Mouse (Mus musculus) kidney, embryonic 15.5 days (tissue): ENCODE measurements around the gene Vwce. TPM values are rescaled to one million over a fixed set of nuclear protein-coding genes. Genes with fewer than 3 reads are reported as not detected.
A peak's percentile ranks its signal among the peaks of the same experiment; 100 is the strongest.

Source experiments
- ATAC-seq: fragments of 200-750 bp; cut with Nextera tagmentation; replicated peaks from 2 replicates; pipeline ENCODE4 v1.8.0; 2017; ENCODE audit warnings: moderate TSS enrichment; ENCODE audit not compliant: low FRiP score
- H3K27ac ChIP-seq: fragments of 300-500 bp; sonication (generic); 2 replicates; pipeline ENCODE4 v1.5.1; 2015; ENCODE audit warnings: mild to moderate bottlenecking, inconsistent platforms
- H3K27me3 ChIP-seq: fragments of 300-500 bp; sonication (generic); 2 replicates; pipeline ENCODE4 v1.6.1; 2015; ENCODE audit warnings: inconsistent platforms
- H3K36me3 ChIP-seq: fragments of 300-500 bp; sonication (generic); 2 replicates; pipeline ENCODE4 v1.6.1; 2015; ENCODE audit warnings: inconsistent platforms
- H3K4me1 ChIP-seq: fragments of 300-500 bp; sonication (generic); 2 replicates; pipeline ENCODE4 v1.6.1; 2015; ENCODE audit warnings: inconsistent platforms
- H3K4me2 ChIP-seq: fragments of 300-500 bp; sonication (generic); 2 replicates; pipeline ENCODE4 v1.6.1; 2015; ENCODE audit warnings: moderate library complexity, mild to moderate bottlenecking, inconsistent platforms
- H3K4me3 ChIP-seq: fragments of 300-500 bp; sonication (generic); replicated peaks from 2 replicates; pipeline ENCODE4 v1.5.1; 2015; ENCODE audit warnings: mild to moderate bottlenecking, inconsistent platforms
- H3K9ac ChIP-seq: fragments of 300-500 bp; sonication (generic); 2 replicates; pipeline ENCODE4 v1.6.1; 2015; ENCODE audit warnings: mild to moderate bottlenecking, inconsistent platforms
- H3K9me3 ChIP-seq: fragments of 300-500 bp; sonication (generic); replicated peaks from 2 replicates; pipeline ENCODE4 v1.6.1; 2016; ENCODE audit warnings: inconsistent platforms
- WGBS: fragments of 180-500 bp; shearing (Covaris S2); methylation state at CpG from one replicate; pipeline ENCODE4 v1.1.7; 2015; ENCODE audit warnings: mixed read lengths; 5-methylcytosine and 5-hydroxymethylcytosine counted together
- polyA plus RNA-seq: library from polyadenylated mRNA; unstranded; fragments of >200 nt; fragmentation: Nextera tagmentation; extraction: Ambion mirVana; gene quantifications from 2 replicates; pipeline ENCODE4 v1.2.1, GENCODE M21; 2015

Vwce gene
- polyA plus RNA-seq, 1 experiment from 2014 or later = 3.2 TPM

- peak overlapping the region; percentile 99 for H3K4me3 ChIP-seq
- ATAC-seq = no peak
- H3K27me3 ChIP-seq = no peaks in the 10 kb centered on the region
- 31% methylated on average over 3 of the region's 3 CpGs for WGBS
- H3K9ac ChIP-seq = peak overlapping the region; percentile 71
- H3K4me1 ChIP-seq = peaks cover 46% of the 10 kb centered on the region
- peak overlapping the region; percentile 72 for H3K4me2 ChIP-seq
- H3K36me3 ChIP-seq = peaks cover 39% of the 10 kb centered on the region
- H3K27ac ChIP-seq = peak overlapping the region; percentile 97
- H3K9me3 ChIP-seq = no peaks in the 10 kb centered on the region
Observed at GRCm38 (mm10) chr19:10604534-10604933, 29.5 kb upstream of the Vwce start.

GRCm38 (mm10) chr19:10605293-10605900, 28.6 kb upstream of the Vwce start, which contains the start of the genes Ddb1 and Tkfc:
TSS of gene Ddb1 (plus strand) at chr19:10605327.
TSS of gene Tkfc (minus strand) at chr19:10605654.
- H3K4me2 ChIP-seq = peak within 1 kb of the TSS; percentile 72
- peaks cover 46% of the 10 kb centered on the region for H3K4me1 ChIP-seq
- H3K9ac ChIP-seq = peak within 1 kb of the TSS; percentile 99
- H3K27me3 ChIP-seq = no peaks in the 10 kb centered on the region
- H3K4me3 ChIP-seq = peak within 1 kb of the TSS; percentile 99
- ATAC-seq = peak; percentile 98
- peaks cover 39% of the 10 kb centered on the region for H3K36me3 ChIP-seq
- under 1% methylated on average over 49 of the region's 49 CpGs for WGBS
- H3K9me3 ChIP-seq = no peaks in the 10 kb centered on the region
- H3K27ac ChIP-seq = peak within 1 kb of the TSS; percentile 97

DNA sequence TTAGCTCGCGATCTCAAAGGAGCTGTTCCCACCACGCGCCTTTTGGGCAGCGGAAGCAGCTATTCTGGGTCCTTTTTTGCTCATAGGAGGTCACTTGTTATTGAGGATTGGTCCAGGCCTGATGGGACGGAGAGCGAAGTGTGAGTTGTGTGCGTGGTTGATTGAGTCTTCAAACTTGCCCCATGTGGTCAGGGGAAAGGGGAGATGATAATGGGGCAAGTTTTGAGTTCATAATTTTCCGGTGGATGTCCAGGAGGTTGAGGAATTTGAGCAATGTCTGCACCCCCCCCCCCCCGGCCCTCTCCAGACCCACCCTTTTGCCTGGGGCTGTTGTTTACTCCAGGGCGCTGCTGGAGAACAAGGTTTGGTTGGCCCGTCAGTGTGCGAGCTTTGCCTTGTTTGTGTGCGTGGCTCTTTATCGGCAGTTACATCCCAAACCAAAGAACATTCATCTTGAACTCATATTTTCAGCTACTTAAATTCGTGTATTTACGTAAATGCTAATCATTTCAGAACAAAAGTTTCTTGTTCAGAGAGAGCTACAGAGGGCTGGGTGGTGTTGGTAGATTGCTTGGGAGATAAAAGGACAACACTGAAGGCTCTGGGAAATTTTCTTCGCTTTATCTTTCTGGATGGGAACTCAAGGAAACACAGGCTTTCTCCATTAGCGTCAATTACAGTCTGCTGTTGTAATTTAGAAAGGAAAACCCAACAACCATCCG, 28.0 kb upstream of the Vwce start:
- peak overlapping the region; percentile 72 for H3K4me2 ChIP-seq
- ATAC-seq = peak; percentile 9
- H3K27me3 ChIP-seq = no peaks in the 10 kb centered on the region
- peaks cover 42% of the 10 kb centered on the region for H3K36me3 ChIP-seq
- peak overlapping the region; percentile 99 for H3K4me3 ChIP-seq
- peak overlapping the region; percentile 97 for H3K27ac ChIP-seq
- H3K9ac ChIP-seq = peak overlapping the region; percentile 99
- 5% methylated on average over 20 of the region's 20 CpGs for WGBS
- no peaks in the 10 kb centered on the region for H3K9me3 ChIP-seq
- H3K4me1 ChIP-seq = peaks cover 46% of the 10 kb centered on the region

DNA sequence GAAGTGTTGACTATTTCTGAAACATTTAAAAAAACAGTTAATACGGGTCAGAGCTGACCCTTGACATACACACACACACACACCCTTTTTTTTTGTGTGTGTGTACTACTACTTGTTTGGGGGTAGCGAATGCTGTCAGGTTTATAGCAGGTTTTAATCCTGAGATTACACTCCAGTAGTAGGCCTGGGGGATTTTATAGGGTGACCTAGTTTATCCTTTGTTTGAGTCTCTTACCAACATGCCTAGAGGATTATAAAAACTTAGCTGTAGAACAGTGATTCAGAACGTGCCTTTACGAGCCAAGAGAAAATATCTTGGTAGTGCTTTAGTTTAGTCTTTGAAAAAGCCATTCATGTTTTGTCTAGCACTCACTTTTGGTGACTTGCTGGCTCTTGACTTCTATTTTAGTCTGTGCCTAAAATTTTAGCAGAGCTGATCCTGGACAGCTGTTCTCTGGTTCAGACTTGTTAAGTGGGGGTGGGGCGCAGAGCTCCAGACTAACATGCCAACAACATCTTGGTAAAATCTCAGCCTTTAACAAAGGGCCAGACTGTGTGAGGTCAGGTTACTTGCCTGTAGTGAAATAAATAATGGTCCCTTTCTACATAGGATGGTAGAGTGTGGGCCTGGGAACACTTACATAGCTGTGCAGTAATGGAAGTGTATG, 25.3 kb upstream of the Vwce start:
- Histone ChIP-seq H3K4me2 (no peak overlapping the region), H3K36me3 (peaks cover 69% of the 10 kb centered on the region)
- 80% methylated on average over 5 of the region's 5 CpGs for WGBS

DNA sequence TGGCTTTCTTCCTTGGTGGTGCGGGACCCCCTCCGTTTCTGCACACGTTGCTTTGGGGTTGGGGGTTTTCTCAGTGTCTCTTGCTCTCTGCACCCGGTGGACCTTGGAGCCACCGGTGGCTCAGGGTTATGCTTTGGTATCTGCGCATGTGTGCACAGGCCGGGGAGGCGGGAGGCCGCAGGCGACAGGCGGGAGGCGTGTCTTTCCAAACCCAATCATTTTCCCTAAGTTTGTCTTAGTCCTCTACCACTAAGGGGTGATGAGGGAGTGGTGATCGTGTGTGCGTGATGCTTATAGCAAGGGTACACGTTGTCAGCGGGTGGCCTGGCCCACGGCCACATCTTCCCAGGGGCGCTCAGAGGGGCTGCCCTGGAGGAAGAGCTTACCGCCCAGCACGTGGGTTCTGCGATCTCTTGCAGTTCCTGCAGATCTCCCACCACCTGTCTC, 882 bp downstream of the Vwce start:
- 2% methylated on average over 21 of the region's 21 CpGs for WGBS
- H3K9me3 ChIP-seq = no peaks in the 10 kb centered on the region
- peak overlapping the region; percentile 87 for H3K4me2 ChIP-seq
- H3K36me3 ChIP-seq = peaks cover 27% of the 10 kb centered on the region
- H3K4me3 ChIP-seq = peak overlapping the region; percentile 47
- peak overlapping the region; percentile 43 for H3K9ac ChIP-seq
- peak overlapping the region; percentile 30; the same call in 1 of the 2 replicates for H3K27ac ChIP-seq
- peaks cover 10% of the 10 kb centered on the region for H3K27me3 ChIP-seq
- H3K4me1 ChIP-seq = peaks cover 18% of the 10 kb centered on the region
- peak; percentile 89 for ATAC-seq

More for the DNA sequence above, 25.3 kb upstream of the Vwce start:
- ATAC-seq = no peak
- Histone ChIP-seq H3K9ac (no peak overlapping the region), H3K4me1 (peaks cover 26% of the 10 kb centered on the region), H3K27me3 (no peaks in the 10 kb centered on the region), H3K27ac (no peak overlapping the region), H3K9me3 (no peaks in the 10 kb centered on the region), H3K4me3 (no peak overlapping the region)

- Histone ChIP-seq H3K27ac (no peak overlapping the region), H3K27me3 (peaks cover 10% of the 10 kb centered on the region), H3K4me3 (no peak overlapping the region), H3K4me2 (no peak overlapping the region), H3K36me3 (peaks cover under 1% of the 10 kb centered on the region; the same call in 1 of the 2 replicates), H3K4me1 (peaks cover 23% of the 10 kb centered on the region), H3K9me3 (no peaks in the 10 kb centered on the region), H3K9ac (no peak overlapping the region)
- WGBS = 41% methylated on average over 7 of the region's 7 CpGs
- ATAC-seq = no peak
Observed at GRCm38 (mm10) chr19:10637840-10638239, 3.8 kb downstream of the Vwce start.

GRCm38 (mm10) chr19:10640080-10640479, 6.1 kb downstream of the Vwce start:
- Histone ChIP-seq H3K4me3 (no peak overlapping the region), H3K9ac (no peak overlapping the region), H3K27me3 (peaks cover 9% of the 10 kb centered on the region), H3K9me3 (no peaks in the 10 kb centered on the region), H3K4me1 (peaks cover 8% of the 10 kb centered on the region), H3K4me2 (peak overlapping the region; percentile 43), H3K27ac (no peak overlapping the region), H3K36me3 (no peaks in the 10 kb centered on the region)
- 3% methylated on average over 5 of the region's 5 CpGs for WGBS
- no peak for ATAC-seq

- Histone ChIP-seq H3K4me2 (peak overlapping the region; percentile 43), H3K9me3 (no peaks in the 10 kb centered on the region), H3K36me3 (no peaks in the 10 kb centered on the region), H3K4me3 (0 out of 2 replicates have a peak overlapping the region, but pooled peaks have one; percentile 4), H3K9ac (no peak overlapping the region), H3K27ac (no peak overlapping the region), H3K27me3 (peaks cover 3% of the 10 kb centered on the region), H3K4me1 (peaks cover 5% of the 10 kb centered on the region; the same call in 1 of the 2 replicates)
- ATAC-seq = 0 out of 2 replicates have a peak, but pooled peaks have one; percentile 54
- WGBS = 35% methylated on average over 13 of the region's 13 CpGs
Observed at GRCm38 (mm10) chr19:10640589-10641378, 6.8 kb downstream of the Vwce start.

- WGBS = 82% methylated on average over 2 of the region's 2 CpGs
- no peak overlapping the region for H3K27ac ChIP-seq
Observed at GRCm38 (mm10) chr19:10645616-10646015, 11.6 kb downstream of the Vwce start.

DNA sequence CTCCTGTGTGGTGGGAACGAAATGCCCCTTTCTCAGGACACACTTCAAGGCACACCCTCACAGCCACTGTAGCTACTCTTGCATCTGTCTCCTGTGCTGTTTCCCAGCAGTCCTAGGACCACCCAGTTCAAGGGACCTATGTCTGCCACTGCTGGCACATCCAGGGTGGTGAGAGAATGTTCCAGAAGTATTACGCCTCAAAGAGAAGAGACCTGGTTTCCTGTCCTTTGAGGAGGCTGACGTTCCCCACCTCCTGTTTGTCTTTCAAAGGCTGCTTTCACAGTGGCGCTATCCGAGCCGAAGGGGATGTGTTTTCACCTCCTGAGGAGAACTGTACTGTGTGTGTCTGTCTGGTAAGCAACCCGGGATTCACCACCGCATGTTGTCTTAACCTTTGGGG, 14.1 kb downstream of the Vwce start:
- no peaks in the 10 kb centered on the region for H3K36me3 ChIP-seq
- no peak overlapping the region for H3K9ac ChIP-seq
- no peaks in the 10 kb centered on the region for H3K9me3 ChIP-seq
- no peaks in the 10 kb centered on the region for H3K27me3 ChIP-seq
- no peaks in the 10 kb centered on the region for H3K4me1 ChIP-seq
- ATAC-seq = no peak
- H3K4me3 ChIP-seq = no peak overlapping the region
- H3K4me2 ChIP-seq = no peak overlapping the region
- WGBS = 60% methylated on average over 8 of the region's 8 CpGs
- no peak overlapping the region for H3K27ac ChIP-seq

More at GRCm38 (mm10) chr19:10645616-10646015, 11.6 kb downstream of the Vwce start:
- no peaks in the 10 kb centered on the region for H3K27me3 ChIP-seq
- no peaks in the 10 kb centered on the region for H3K9me3 ChIP-seq
- no peak for ATAC-seq
- no peak overlapping the region for H3K4me2 ChIP-seq
- no peak overlapping the region for H3K4me3 ChIP-seq
- no peak overlapping the region for H3K9ac ChIP-seq
- H3K36me3 ChIP-seq = no peaks in the 10 kb centered on the region
- peaks cover 2% of the 10 kb centered on the region; the same call in 1 of the 2 replicates for H3K4me1 ChIP-seq

GRCm38 (mm10) chr19:10656058-10656457, 22.0 kb downstream of the Vwce start:
- H3K4me1 ChIP-seq = 0 out of 2 replicates have a peak, but pooled peaks cover 8% of the 10 kb centered on the region
- H3K36me3 ChIP-seq = no peaks in the 10 kb centered on the region
- H3K27ac ChIP-seq = 0 out of 2 replicates have a peak overlapping the region, but pooled peaks have one; percentile 45
- H3K27me3 ChIP-seq = no peaks in the 10 kb centered on the region
- 32% methylated on average over 3 of the region's 3 CpGs for WGBS
- no peak overlapping the region for H3K9ac ChIP-seq
- no peak overlapping the region for H3K4me2 ChIP-seq
- no peaks in the 10 kb centered on the region for H3K9me3 ChIP-seq
- H3K4me3 ChIP-seq = no peak overlapping the region
- no peak for ATAC-seq
